Mouse (Mus musculus) hindbrain, embryonic 14.5 days (tissue): ENCODE data around the gene Xrcc1. TPM values are rescaled to one million over a fixed set of nuclear protein-coding genes. Genes with fewer than 3 reads are reported as not detected.
A peak's percentile ranks its signal among the peaks of the same experiment; 100 is the strongest.

Experiments used
- ATAC-seq: fragments of 200-750 bp; cut with Nextera tagmentation; 2 replicates; pipeline ENCODE4 v1.8.0; 2017; ENCODE audit warnings: moderate number of reproducible peaks, mild to moderate bottlenecking, moderate TSS enrichment, moderate library complexity; ENCODE audit not compliant: low FRiP score
- DNase-seq: peaks from one replicate; pipeline ENCODE4 v3.0.0-alpha.2; 2015; ENCODE audit warnings: low spot score
- H3K27ac ChIP-seq: fragments of 300-500 bp; sonication (generic); 2 replicates; pipeline ENCODE4 v1.5.1; 2014; ENCODE audit warnings: mild to moderate bottlenecking, moderate library complexity
- H3K27me3 ChIP-seq: fragments of 300-500 bp; sonication (generic); 2 replicates; pipeline ENCODE4 v1.6.1; 2014; ENCODE audit warnings: mild to moderate bottlenecking, low read length, mixed read lengths; ENCODE audit not compliant: control insufficient read depth, insufficient read depth
- H3K36me3 ChIP-seq: fragments of 300-500 bp; sonication (generic); replicated peaks from 2 replicates; pipeline ENCODE4 v1.6.1; 2014; ENCODE audit not compliant: control insufficient read depth, insufficient read depth
- H3K4me1 ChIP-seq: fragments of 300-500 bp; sonication (generic); replicated peaks from 2 replicates; pipeline ENCODE4 v1.6.1; 2014; ENCODE audit warnings: antibody characterized with exemption, low read length, mixed read lengths; ENCODE audit not compliant: control insufficient read depth, insufficient read depth
- H3K4me2 ChIP-seq: fragments of 300-500 bp; sonication (generic); replicated peaks from 2 replicates; pipeline ENCODE4 v1.6.1; 2014; ENCODE audit warnings: mild to moderate bottlenecking, moderate library complexity
- H3K4me3 ChIP-seq: fragments of 300-500 bp; sonication (generic); replicated peaks from 2 replicates; pipeline ENCODE4 v1.5.1; 2014; ENCODE audit warnings: mild to moderate bottlenecking, low read length
- H3K9ac ChIP-seq: fragments of 300-500 bp; sonication (generic); 2 replicates; pipeline ENCODE4 v1.6.1; 2014
- H3K9me3 ChIP-seq: fragments of 300-500 bp; sonication (generic); 2 replicates; pipeline ENCODE4 v1.6.1; 2016; ENCODE audit warnings: low read length; ENCODE audit not compliant: control insufficient read depth
- WGBS: fragments of 180-500 bp; shearing (Covaris S2); extraction: QIAGEN DNeasy Blood & Tissue Kit; methylation state at CpG from one replicate; pipeline ENCODE4 v1.1.7; 2014; 5-methylcytosine and 5-hydroxymethylcytosine counted together
- polyA plus RNA-seq: library from polyadenylated mRNA; unstranded; fragments of >200 nt; fragmentation: Nextera tagmentation; extraction: Ambion mirVana; gene quantifications from 2 replicates; pipeline ENCODE4 v1.2.1, GENCODE M21; 2014

Gene Xrcc1
- polyA plus RNA-seq, 1 experiment from 2014 or later: 52.3 TPM

- Histone ChIP-seq H3K27ac (no peak overlapping the region), H3K4me1 (peaks cover 28% of the 10 kb centered on the region), H3K9ac (peak overlapping the region; percentile 28; the same call in 1 of the 2 replicates), H3K27me3 (no peaks in the 10 kb centered on the region; the same call in 1 of the 2 replicates), H3K4me3 (peak overlapping the region; percentile 3; the same call in 1 of the 2 replicates), H3K9me3 (no peaks in the 10 kb centered on the region), H3K36me3 (peaks cover 46% of the 10 kb centered on the region), H3K4me2 (peak overlapping the region; percentile 31)
- DNase-seq (no peak), ATAC-seq (no peak)
- WGBS: 29% methylated on average over 42 of the region's 42 CpGs
Observed at GRCm38 (mm10) chr7:24533806-24534205, 12.3 kb upstream of the Xrcc1 start.

- H3K9me3 ChIP-seq: no peaks in the 10 kb centered on the region
Observed at GRCm38 (mm10) chr7:24534301-24534700, 11.8 kb upstream of the Xrcc1 start.

GRCm38 (mm10) chr7:24537081-24537480 lies 9.0 kb upstream of the Xrcc1 start:
- no peak for DNase-seq
- H3K4me3 ChIP-seq: no peak overlapping the region
- H3K4me1 ChIP-seq: peaks cover 18% of the 10 kb centered on the region
- WGBS: 73% methylated on average over 4 of the region's 4 CpGs
- no peaks in the 10 kb centered on the region for H3K9me3 ChIP-seq
- H3K27me3 ChIP-seq: no peaks in the 10 kb centered on the region; the same call in 1 of the 2 replicates
- ATAC-seq: no peak
- H3K36me3 ChIP-seq: peaks cover 44% of the 10 kb centered on the region
- H3K9ac ChIP-seq: no peak overlapping the region
- H3K27ac ChIP-seq: no peak overlapping the region
- no peak overlapping the region for H3K4me2 ChIP-seq

More at GRCm38 (mm10) chr7:24534301-24534700, 11.8 kb upstream of the Xrcc1 start:
- Histone ChIP-seq H3K9ac (peak overlapping the region; percentile 28; the same call in 1 of the 2 replicates), H3K27ac (no peak overlapping the region), H3K27me3 (no peaks in the 10 kb centered on the region; the same call in 1 of the 2 replicates), H3K4me3 (peak overlapping the region; percentile 3; the same call in 1 of the 2 replicates), H3K36me3 (peaks cover 46% of the 10 kb centered on the region), H3K4me1 (peaks cover 27% of the 10 kb centered on the region), H3K4me2 (peak overlapping the region; percentile 31; the same call in 1 of the 2 replicates)
- 23% methylated on average over 19 of the region's 19 CpGs for WGBS
- ATAC-seq (no peak), DNase-seq (no peak)

- H3K4me1 ChIP-seq: peaks cover 13% of the 10 kb centered on the region
- no peak overlapping the region for H3K27ac ChIP-seq
- peaks cover 39% of the 10 kb centered on the region for H3K36me3 ChIP-seq
- H3K9me3 ChIP-seq: no peaks in the 10 kb centered on the region
- WGBS: 78% methylated on average over 5 of the region's 5 CpGs
- no peak overlapping the region for H3K4me3 ChIP-seq
- H3K9ac ChIP-seq: no peak overlapping the region
- H3K4me2 ChIP-seq: no peak overlapping the region
- no peak for ATAC-seq
- H3K27me3 ChIP-seq: no peaks in the 10 kb centered on the region; the same call in 1 of the 2 replicates
- DNase-seq: no peak
Observed at GRCm38 (mm10) chr7:24537591-24537990, 8.5 kb upstream of the Xrcc1 start.

GRCm38 (mm10) chr7:24538154-24538553 lies 7.9 kb upstream of the Xrcc1 start:
- Histone ChIP-seq H3K9me3 (no peaks in the 10 kb centered on the region), H3K4me2 (no peak overlapping the region), H3K4me3 (no peak overlapping the region), H3K27ac (no peak overlapping the region), H3K36me3 (peaks cover 35% of the 10 kb centered on the region), H3K4me1 (peaks cover 11% of the 10 kb centered on the region; the same call in 1 of the 2 replicates), H3K9ac (no peak overlapping the region), H3K27me3 (no peaks in the 10 kb centered on the region; the same call in 1 of the 2 replicates)
- ATAC-seq (no peak), DNase-seq (no peak)
- WGBS: 44% methylated on average over 5 of the region's 5 CpGs

- no peaks in the 10 kb centered on the region for H3K9me3 ChIP-seq
- H3K27ac ChIP-seq: no peak overlapping the region
- ATAC-seq (no peak), DNase-seq (no peak)
- H3K4me3 ChIP-seq: no peak overlapping the region
- no peaks in the 10 kb centered on the region for H3K27me3 ChIP-seq
- 75% methylated on average over 5 of the region's 5 CpGs for WGBS
- no peak overlapping the region for H3K4me2 ChIP-seq
- H3K36me3 ChIP-seq: peaks cover 30% of the 10 kb centered on the region
- peaks cover 6% of the 10 kb centered on the region; the same call in 1 of the 2 replicates for H3K4me1 ChIP-seq
- no peak overlapping the region for H3K9ac ChIP-seq
Observed at GRCm38 (mm10) chr7:24538701-24539100, 7.4 kb upstream of the Xrcc1 start.

GRCm38 (mm10) chr7:24539686-24540085 lies 6.4 kb upstream of the Xrcc1 start:
- 98% methylated on average over 4 of the region's 4 CpGs for WGBS
- no peaks in the 10 kb centered on the region for H3K9me3 ChIP-seq
- H3K27ac ChIP-seq: no peak overlapping the region
- no peak overlapping the region for H3K4me3 ChIP-seq
- H3K36me3 ChIP-seq: peaks cover 20% of the 10 kb centered on the region
- no peaks in the 10 kb centered on the region for H3K4me1 ChIP-seq
- H3K4me2 ChIP-seq: no peak overlapping the region
- ATAC-seq (no peak), DNase-seq (no peak)
- H3K9ac ChIP-seq: no peak overlapping the region
- no peaks in the 10 kb centered on the region for H3K27me3 ChIP-seq

GRCm38 (mm10) chr7:24544506-24544905 lies 1.6 kb upstream of the Xrcc1 start:
- no peaks in the 10 kb centered on the region for H3K9me3 ChIP-seq
- DNase-seq (no peak), ATAC-seq (no peak)
- H3K4me1 ChIP-seq: peaks cover 5% of the 10 kb centered on the region
- peaks cover 10% of the 10 kb centered on the region; the same call in 1 of the 2 replicates for H3K36me3 ChIP-seq
- H3K27me3 ChIP-seq: no peaks in the 10 kb centered on the region
- WGBS: 91% methylated on average over 2 of the region's 2 CpGs
- no peak overlapping the region for H3K4me3 ChIP-seq
- no peak overlapping the region for H3K27ac ChIP-seq
- H3K9ac ChIP-seq: no peak overlapping the region
- no peak overlapping the region for H3K4me2 ChIP-seq

GRCm38 (mm10) chr7:24546634-24547389 lies 723 bp downstream of the Xrcc1 start:
- no peaks in the 10 kb centered on the region for H3K27me3 ChIP-seq
- H3K27ac ChIP-seq: peak overlapping the region; percentile 47; the same call in 1 of the 2 replicates
- peak overlapping the region; percentile 49 for H3K4me3 ChIP-seq
- peaks cover 5% of the 10 kb centered on the region for H3K4me1 ChIP-seq
- ATAC-seq (peak; percentile 98), DNase-seq (peak; percentile 99)
- peak overlapping the region; percentile 60 for H3K9ac ChIP-seq
- peaks cover 22% of the 10 kb centered on the region; the same call in 1 of the 2 replicates for H3K36me3 ChIP-seq
- WGBS: under 1% methylated on average over 57 of the region's 57 CpGs
- H3K9me3 ChIP-seq: no peaks in the 10 kb centered on the region
- peak overlapping the region; percentile 58 for H3K4me2 ChIP-seq
